Mouse (Mus musculus) gastrocnemius, postnatal 14 days (tissue): ENCODE measurements at regions not wholly inside any gene's neighbourhood (a gene's known extent, or its start where the extent isn't known, plus 50 kb on each side); places are given as distances from the start of the nearest gene placed in this dataset.

Experiments used
- DNase-seq: peaks from one replicate; pipeline ENCODE4 v3.0.0; 2021; ENCODE audit warnings: mixed read lengths
- intact Hi-C: fragments of 180-260 bp; cut with DNase I; formaldehyde crosslinking; loops from one replicate; pipeline ENCODE4 v1.15.1; 2025; ENCODE audit warnings: low total_unique reads

- intact Hi-C loops, result loop anchor here (10.0 kb wide), 3 partner anchors 875 to 1185 kb away; partner anchors contain the start of gene Cnksr2
- DNase-seq, result no peak
These were observed 289.9 kb upstream of the Rps6ka3 start for GRCm38 (mm10) chrX:158920217-158920616.

- peak; percentile 17 for DNase-seq
- intact Hi-C loops, result loop anchor here (10.0 kb wide), 3 partner anchors 877 to 1187 kb away; partner anchors contain the start of gene Cnksr2
These were observed 288.7 kb upstream of the Rps6ka3 start for GRCm38 (mm10) chrX:158921424-158921823.

GRCm38 (mm10) chrX:158921838-158922450, 288.2 kb upstream of the Rps6ka3 start:
- peak; percentile 58 for DNase-seq
- intact Hi-C loops, result loop anchor here (10.0 kb wide), 3 partner anchors 877 to 1187 kb away; partner anchors contain the start of gene Cnksr2

GRCm38 (mm10) chrX:158923081-158923561, 287.0 kb upstream of the Rps6ka3 start:
- intact Hi-C loops, result loop anchor here (10.0 kb wide), 3 partner anchors 878 to 1188 kb away; partner anchors contain the start of gene Cnksr2

GRCm38 (mm10) chrX:158923657-158924489, 286.2 kb upstream of the Rps6ka3 start:
- intact Hi-C loops, result loop anchor here (10.0 kb wide), 3 partner anchors 879 to 1189 kb away; partner anchors contain the start of gene Cnksr2
- no peak for DNase-seq

More at GRCm38 (mm10) chrX:158923081-158923561, 287.0 kb upstream of the Rps6ka3 start:
- DNase-seq, result peak; percentile 5

- intact Hi-C loops, result loop anchor here (10.0 kb wide), 3 partner anchors 880 to 1190 kb away; partner anchors contain the start of gene Cnksr2
- DNase-seq, result no peak
These were observed 285.4 kb upstream of the Rps6ka3 start for GRCm38 (mm10) chrX:158924490-158925398.

GRCm38 (mm10) chrX:158931864-158932263, 278.2 kb upstream of the Rps6ka3 start:
- intact Hi-C loops, result no loop called here
- DNase-seq, result no peak

- DNase-seq, result no peak
- intact Hi-C loops, result no loop called here
These were observed 262.9 kb upstream of the Rps6ka3 start for GRCm38 (mm10) chrX:158947191-158947590.

GRCm38 (mm10) chrX:158971726-158972125, 238.4 kb upstream of the Rps6ka3 start:
- intact Hi-C loops, result no loop called here
- no peak for DNase-seq

GRCm38 (mm10) chrX:158976648-158977047, 233.5 kb upstream of the Rps6ka3 start:
- intact Hi-C loops, result no loop called here
- DNase-seq, result peak; percentile 15

- intact Hi-C loops, result no loop called here
- no peak for DNase-seq
These were observed 225.4 kb upstream of the Rps6ka3 start for GRCm38 (mm10) chrX:158984721-158985120.

GRCm38 (mm10) chrX:158987676-158988075, 222.4 kb upstream of the Rps6ka3 start:
- no peak for DNase-seq
- intact Hi-C loops, result no loop called here

GRCm38 (mm10) chrX:159018955-159019354, 191.2 kb upstream of the Rps6ka3 start:
- intact Hi-C loops, result no loop called here
- DNase-seq, result no peak

GRCm38 (mm10) chrX:159026311-159026710, 183.8 kb upstream of the Rps6ka3 start:
- intact Hi-C loops, result no loop called here
- no peak for DNase-seq

- intact Hi-C loops, result no loop called here
- DNase-seq, result no peak
These were observed 178.2 kb upstream of the Rps6ka3 start for GRCm38 (mm10) chrX:159031927-159032326.

- DNase-seq, result peak; percentile 68
- intact Hi-C loops, result loop anchor here (2.0 kb wide), 1 partner anchor 227 kb away; no protein-coding TSS in a partner anchor
These were observed 166.7 kb upstream of the Rps6ka3 start for GRCm38 (mm10) chrX:159043432-159043831.

- no peak for DNase-seq
- intact Hi-C loops, result no loop called here
These were observed 162.2 kb upstream of the Rps6ka3 start for GRCm38 (mm10) chrX:159047876-159048275.

GRCm38 (mm10) chrX:159055689-159056461, 154.2 kb upstream of the Rps6ka3 start:
- intact Hi-C loops, result no loop called here
- no peak for DNase-seq

- intact Hi-C loops, result no loop called here
- DNase-seq, result no peak
These were observed 153.7 kb upstream of the Rps6ka3 start for GRCm38 (mm10) chrX:159056462-159056805.
